Mouse (Mus musculus): ENCODE data around the gene ccdc198. TPM values are rescaled to one million over a fixed set of nuclear protein-coding genes. Genes with fewer than 3 reads are reported as not detected.
"Not testable (repeated sequence)": the region's sequence is repeated elsewhere in the genome, so short reads cannot be mapped to it uniquely, and the experiment has no call there.

ccdc198 gene
- 0.14 TPM in 1 of 2 replicates, not detected in the other for polyA plus RNA-seq (2016; fragmentation: Nextera tagmentation; extraction: Ambion mirVana)

DNA sequence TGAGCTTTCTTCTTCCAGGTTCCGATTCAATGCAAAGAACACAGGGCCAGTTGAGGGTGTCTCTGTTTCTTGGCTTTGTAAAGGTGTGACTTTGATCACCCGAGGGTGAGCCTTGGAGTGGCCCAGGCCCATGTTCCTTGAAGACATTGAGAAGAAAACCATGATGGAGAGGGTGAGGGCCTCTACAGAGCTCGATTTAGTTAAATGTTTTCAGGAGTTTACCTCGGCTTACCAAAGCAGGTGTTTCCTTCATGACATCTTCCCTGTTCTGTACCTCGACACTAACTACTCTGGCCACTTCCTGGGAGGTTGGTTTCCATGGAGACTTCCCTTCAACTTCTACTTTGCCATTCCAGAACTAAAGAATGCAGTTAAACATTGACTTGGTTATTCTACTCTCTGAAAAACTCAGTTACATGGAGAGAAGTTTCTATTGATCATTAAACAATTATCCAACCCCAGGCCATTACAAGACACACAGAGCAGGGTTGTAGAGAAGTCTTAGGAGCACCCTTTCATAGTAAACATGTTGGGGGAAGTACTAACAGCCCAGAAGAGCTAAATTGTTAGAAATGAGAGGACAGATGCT, at the start of gene ccdc198:
TSS of gene ccdc198 (minus strand) at position 349 of the 589 bp plus-strand sequence.
- 67% methylated on average over 5 of the region's 5 CpGs for WGBS
- H3K36me3 ChIP-seq, result no peaks in the 10 kb centered on the region
- no peaks in the 10 kb centered on the region for H3K4me1 ChIP-seq (replicated peaks)

GRCm38 (mm10) chr14:49293802-49294449, 48.7 kb upstream of the ccdc198 start:
- Histone ChIP-seq H3K36me3 (no peaks in the 10 kb centered on the region), H3K4me3 (no peak overlapping the region), H3K9me3 (no peaks in the 10 kb centered on the region), H3K27me3 (ENCODE audit: insufficient read depth, poor library complexity, severe bottlenecking) (no peaks in the 10 kb centered on the region), H3K4me1 (replicated peaks) (peaks cover 14% of the 10 kb centered on the region), H3K27ac (peak overlapping the region; percentile 35; the same call in 1 of the 2 replicates)
- no peak for DNase-seq (ENCODE audit: low spot score)
- WGBS, result 23% methylated on average over 4 of the region's 4 CpGs

More for the DNA sequence above, at the start of gene ccdc198:
- H3K27me3 ChIP-seq (ENCODE audit: insufficient read depth, poor library complexity, severe bottlenecking), result no peaks in the 10 kb centered on the region
- no peak for DNase-seq (ENCODE audit: low spot score)
- no peak within 1 kb of the TSS for H3K4me3 ChIP-seq
- H3K9me3 ChIP-seq, result no peaks in the 10 kb centered on the region
- H3K27ac ChIP-seq, result no peak within 1 kb of the TSS

GRCm38 (mm10) chr14:49290029-49290745, 44.9 kb upstream of the ccdc198 start:
- Histone ChIP-seq H3K9me3 (no peaks in the 10 kb centered on the region), H3K27me3 (ENCODE audit: insufficient read depth, poor library complexity, severe bottlenecking) (no peaks in the 10 kb centered on the region), H3K4me3 (no peak overlapping the region), H3K36me3 (no peaks in the 10 kb centered on the region), H3K27ac (no peak overlapping the region), H3K4me1 (replicated peaks) (peaks cover 14% of the 10 kb centered on the region)
- no peak for DNase-seq (ENCODE audit: low spot score)
- 95% methylated on average over 3 of the region's 3 CpGs for WGBS

DNA sequence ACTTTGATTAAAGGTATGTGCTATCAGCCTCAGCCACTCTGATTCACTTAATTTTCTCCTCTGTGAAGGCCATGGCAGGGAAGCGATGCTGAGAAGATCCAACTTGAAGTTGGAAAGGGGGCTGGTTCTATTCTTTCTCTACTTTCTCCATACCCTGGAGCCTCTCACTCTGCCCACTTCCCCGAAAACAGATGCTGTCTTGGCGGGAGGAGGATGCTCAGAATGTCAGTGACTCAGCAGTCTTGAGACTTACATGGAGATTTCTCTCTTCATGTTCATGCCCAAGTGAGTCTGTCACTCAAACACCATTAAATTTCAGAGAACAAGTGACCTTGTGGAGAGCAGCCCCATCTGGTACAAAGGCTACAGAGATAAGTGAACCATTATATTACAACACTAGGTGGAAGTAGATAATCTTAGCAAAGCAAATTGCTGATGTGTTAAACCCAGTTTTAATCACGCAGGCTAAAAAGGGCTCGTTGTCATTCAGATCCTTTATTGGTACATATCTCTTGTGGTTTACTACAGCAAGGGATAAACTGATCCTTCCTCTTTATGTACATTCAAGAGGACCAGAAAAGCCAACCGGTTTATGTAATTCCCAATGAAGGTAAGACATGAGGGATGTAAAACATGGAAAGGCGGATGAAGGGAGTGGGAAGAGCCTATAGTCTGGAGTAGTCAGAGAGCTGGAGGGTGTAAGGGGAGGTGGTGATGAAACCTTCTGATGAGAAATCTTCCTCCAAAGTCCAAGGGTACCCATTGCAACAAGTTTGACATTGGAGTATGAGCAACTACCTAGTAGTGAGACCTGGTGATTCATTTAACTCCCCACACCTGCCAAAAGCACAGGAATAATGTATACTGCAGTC, 38.7 kb upstream of the ccdc198 start:
- Histone ChIP-seq H3K27ac (no peak overlapping the region), H3K4me3 (no peak overlapping the region), H3K36me3 (no peaks in the 10 kb centered on the region), H3K9me3 (no peaks in the 10 kb centered on the region), H3K27me3 (ENCODE audit: insufficient read depth, poor library complexity, severe bottlenecking) (no peaks in the 10 kb centered on the region), H3K4me1 (replicated peaks) (no peaks in the 10 kb centered on the region)
- 86% methylated on average over 7 of the region's 7 CpGs for WGBS
- DNase-seq (ENCODE audit: low spot score), result no peak

- H3K9me3 ChIP-seq, result no peaks in the 10 kb centered on the region
- DNase-seq (ENCODE audit: low spot score), result no peak
- H3K4me3 ChIP-seq, result no peak overlapping the region
- 84% methylated on average over 6 of the region's 6 CpGs for WGBS
- no peaks in the 10 kb centered on the region for H3K27me3 ChIP-seq (ENCODE audit: insufficient read depth, poor library complexity, severe bottlenecking)
- H3K36me3 ChIP-seq, result no peaks in the 10 kb centered on the region
- H3K4me1 ChIP-seq (replicated peaks), result no peaks in the 10 kb centered on the region
- no peak overlapping the region for H3K27ac ChIP-seq
Observed at GRCm38 (mm10) chr14:49278880-49279279, 33.6 kb upstream of the ccdc198 start.

- H3K27ac ChIP-seq; H3K4me3 ChIP-seq; H3K36me3 ChIP-seq; H3K27me3 ChIP-seq (ENCODE audit: insufficient read depth, poor library complexity, severe bottlenecking); H3K9me3 ChIP-seq; H3K4me1 ChIP-seq (replicated peaks); DNase-seq (ENCODE audit: low spot score): not testable (repeated sequence)
- 94% methylated on average over 9 of the region's 9 CpGs for WGBS
Observed at GRCm38 (mm10) chr14:49278479-49278878, 33.2 kb upstream of the ccdc198 start.

- no peak for DNase-seq (ENCODE audit: low spot score)
- Histone ChIP-seq H3K4me1 (replicated peaks) (no peaks in the 10 kb centered on the region), H3K36me3 (no peaks in the 10 kb centered on the region), H3K9me3 (no peaks in the 10 kb centered on the region), H3K4me3 (no peak overlapping the region), H3K27ac (no peak overlapping the region), H3K27me3 (ENCODE audit: insufficient read depth, poor library complexity, severe bottlenecking) (no peaks in the 10 kb centered on the region)
- 79% methylated on average over 3 of the region's 3 CpGs for WGBS
Observed at GRCm38 (mm10) chr14:49277642-49278041, 32.4 kb upstream of the ccdc198 start.

DNA sequence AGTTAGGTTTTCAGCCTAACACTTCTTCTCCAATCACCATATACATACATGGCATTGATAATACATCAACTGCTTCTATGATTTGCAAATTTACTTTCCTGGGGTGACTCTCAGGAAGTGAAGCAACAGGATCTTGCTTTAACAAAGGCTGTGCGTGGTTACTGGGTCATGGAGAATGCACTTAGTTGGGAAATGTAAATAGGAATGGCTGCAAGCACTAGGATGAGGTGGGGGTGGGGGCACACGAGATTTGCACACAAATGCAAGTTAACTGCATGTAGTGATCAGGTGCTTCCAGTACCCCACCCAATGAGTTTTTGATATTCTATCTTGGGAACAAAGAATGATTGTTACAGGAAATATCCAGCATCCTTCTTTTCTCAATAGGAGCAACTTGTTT, 30.1 kb upstream of the ccdc198 start:
- DNase-seq (ENCODE audit: low spot score), result no peak
- Histone ChIP-seq H3K27ac (no peak overlapping the region), H3K4me1 (replicated peaks) (no peaks in the 10 kb centered on the region), H3K4me3 (no peak overlapping the region), H3K36me3 (no peaks in the 10 kb centered on the region), H3K27me3 (ENCODE audit: insufficient read depth, poor library complexity, severe bottlenecking) (no peaks in the 10 kb centered on the region), H3K9me3 (no peaks in the 10 kb centered on the region)
- 41% methylated on average over 2 of the region's 2 CpGs for WGBS

GRCm38 (mm10) chr14:49265286-49266002, 20.2 kb upstream of the ccdc198 start:
- Histone ChIP-seq H3K27ac (no peak overlapping the region), H3K4me1 (replicated peaks) (no peaks in the 10 kb centered on the region), H3K27me3 (ENCODE audit: insufficient read depth, poor library complexity, severe bottlenecking) (no peaks in the 10 kb centered on the region), H3K4me3 (no peak overlapping the region), H3K9me3 (no peaks in the 10 kb centered on the region), H3K36me3 (no peaks in the 10 kb centered on the region)
- 81% methylated on average over 5 of the region's 5 CpGs for WGBS
- no peak for DNase-seq (ENCODE audit: low spot score)

GRCm38 (mm10) chr14:49241522-49241921, 3.8 kb downstream of the ccdc198 start:
- no peaks in the 10 kb centered on the region for H3K27me3 ChIP-seq (ENCODE audit: insufficient read depth, poor library complexity, severe bottlenecking)
- H3K9me3 ChIP-seq, result no peaks in the 10 kb centered on the region
- WGBS, result 24% methylated on average over 1 of the region's 1 CpGs
- no peaks in the 10 kb centered on the region for H3K36me3 ChIP-seq
- no peak for DNase-seq (ENCODE audit: low spot score)
- no peak overlapping the region for H3K4me3 ChIP-seq
- no peak overlapping the region for H3K27ac ChIP-seq
- H3K4me1 ChIP-seq (replicated peaks), result no peaks in the 10 kb centered on the region

- no peaks in the 10 kb centered on the region for H3K27me3 ChIP-seq (ENCODE audit: insufficient read depth, poor library complexity, severe bottlenecking)
- DNase-seq (ENCODE audit: low spot score), result peak; percentile 61
- H3K9me3 ChIP-seq, result no peaks in the 10 kb centered on the region
- H3K4me3 ChIP-seq, result no peak overlapping the region
- H3K36me3 ChIP-seq, result no peaks in the 10 kb centered on the region
- no peak overlapping the region for H3K27ac ChIP-seq
- no peaks in the 10 kb centered on the region; the same call in 1 of the 2 replicates for H3K4me1 ChIP-seq (replicated peaks)
- WGBS, result 42% methylated on average over 11 of the region's 11 CpGs
Observed at GRCm38 (mm10) chr14:49238206-49238605, 7.1 kb downstream of the ccdc198 start.
